Mouse (Mus musculus) spleen, adult 10 weeks (tissue): ENCODE measurements around the gene Plekhm3. TPM values are rescaled to one million over a fixed set of nuclear protein-coding genes. Genes with fewer than 3 reads are reported as not detected.

ENCODE experiments used
- polyA plus RNA-seq: library from polyadenylated mRNA; stranded (reverse); fragments of 350-450 nt; fragmentation: Illumina TruSeq; extraction: RNeasy Lipid Tissue Mini Kit (QIAGEN cat#74804); gene quantifications from one replicate; pipeline ENCODE4 v1.2.3, GENCODE M21; 2015; ENCODE audit warnings: low replicate concordance; ENCODE audit not compliant: insufficient read depth

The Plekhm3 gene
- 32.5 TPM for polyA plus RNA-seq

DNA sequence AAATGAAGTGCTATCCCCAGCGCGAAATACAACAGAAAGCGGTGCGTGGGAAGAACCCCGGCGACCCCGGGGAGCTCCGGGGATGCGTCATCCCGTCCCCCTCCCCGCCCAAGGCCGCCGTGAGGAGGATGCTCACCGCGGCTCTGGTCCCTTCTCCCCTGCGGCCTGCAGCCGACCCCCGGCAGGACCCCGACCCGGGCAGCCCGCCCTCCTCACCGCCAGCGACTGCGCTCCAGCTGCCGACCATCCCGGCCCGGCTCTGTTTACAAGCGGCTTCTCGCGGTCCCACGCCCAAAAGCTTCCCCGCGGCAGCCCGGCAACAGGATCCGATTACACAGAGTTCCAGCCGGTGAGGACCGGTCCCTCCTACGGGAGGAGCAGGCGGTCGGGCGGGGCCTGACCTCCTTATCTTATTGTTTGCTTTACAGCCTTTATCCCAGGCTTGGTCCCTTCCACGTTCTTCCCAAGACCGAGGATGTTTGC, at the start of gene Plekhm3:
TSS of gene Plekhm3 (minus strand) at position 346 of the 483 bp plus-strand sequence.

DNA sequence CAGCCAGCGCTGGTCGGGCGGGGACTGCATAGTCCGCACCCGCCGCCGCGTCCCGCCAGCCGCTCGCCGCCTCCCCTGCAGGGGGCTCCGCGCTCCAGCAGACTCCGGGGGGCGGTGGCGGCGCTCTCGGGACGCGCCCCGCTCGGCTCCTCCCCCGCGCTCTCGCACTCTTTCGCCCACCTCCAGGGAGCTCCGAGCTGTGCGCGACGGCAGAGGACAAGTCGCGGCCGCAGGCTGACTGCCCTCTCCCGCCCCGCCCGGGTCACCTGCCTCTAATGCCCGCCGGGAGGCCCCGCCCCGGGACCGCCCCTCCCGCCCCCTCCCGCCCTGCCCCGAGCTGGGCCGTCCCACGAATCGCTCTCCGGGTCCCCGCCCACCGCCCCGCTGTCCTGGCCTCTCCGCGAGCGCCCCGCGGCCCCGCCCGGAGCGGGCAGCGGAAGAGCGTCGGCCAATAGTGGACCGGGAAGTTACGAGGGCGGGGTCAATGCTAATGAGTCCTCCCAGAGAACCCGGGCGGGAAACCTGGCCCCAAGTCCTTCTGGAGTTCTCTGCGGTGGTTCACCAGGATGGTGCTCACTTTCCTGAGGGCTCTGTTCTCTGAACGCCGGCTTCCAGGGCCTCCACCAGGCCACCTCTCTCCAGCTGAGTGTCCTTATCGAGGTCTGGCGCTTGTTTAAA, 219.0 kb downstream of the Plekhm3 start, which contains the start of gene Fzd5:
TSS of gene Fzd5 (minus strand) at position 250 of the 678 bp plus-strand sequence.

Other genes with a start within 250 kb of the Plekhm3 start
- 3.3 TPM for gene Fzd5, start 219.1 kb downstream of the Plekhm3 start, polyA plus RNA-seq
- gene Akr1cl, start 75.9 kb upstream of the Plekhm3 start, polyA plus RNA-seq = 2.5 TPM
- not detected for gene Cryge, start 94.3 kb upstream of the Plekhm3 start, polyA plus RNA-seq
- gene Crygd, start 106.6 kb upstream of the Plekhm3 start, polyA plus RNA-seq = not detected
- gene Crygc, start 116.9 kb upstream of the Plekhm3 start, polyA plus RNA-seq = not detected
- not detected for gene Crygb, start 125.5 kb upstream of the Plekhm3 start, polyA plus RNA-seq
- not detected for gene Cryga, start 146.5 kb upstream of the Plekhm3 start, polyA plus RNA-seq
- not detected for gene Gm28845, start 162.7 kb upstream of the Plekhm3 start, polyA plus RNA-seq
- 0.14 TPM for gene D630023F18Rik, start 166.4 kb upstream of the Plekhm3 start, polyA plus RNA-seq
- gene Idh1, start 229.7 kb upstream of the Plekhm3 start, polyA plus RNA-seq = 67.6 TPM
- gene Pikfyve, start 229.9 kb upstream of the Plekhm3 start, polyA plus RNA-seq = 43.6 TPM